Mouse (Mus musculus): ENCODE measurements around the gene Incenp. TPM values are rescaled to one million over a fixed set of nuclear protein-coding genes. Genes with fewer than 3 reads are reported as not detected.
"Not testable (repeated sequence)": the region's sequence is repeated elsewhere in the genome, so short reads cannot be mapped to it uniquely, and the experiment has no call there.

Incenp gene
- polyA plus RNA-seq, 1 experiment from 2014 or later, result 21.7 TPM

GRCm38 (mm10) chr19:9938156-9938823 is 38.9 kb upstream of the Incenp start:
- H3K27me3 ChIP-seq (ENCODE audit: control insufficient read depth, insufficient read depth, low read length), result no peaks in the 10 kb centered on the region
- no peak overlapping the region for H3K4me3 ChIP-seq (replicated peaks; ENCODE audit: low read depth, low read length)
- H3K9ac ChIP-seq (replicated peaks; ENCODE audit: low read length), result no peak overlapping the region
- ATAC-seq (ENCODE audit: low FRiP score, low TSS enrichment), result no peak
- no peak for DNase-seq
- no peaks in the 10 kb centered on the region for H3K36me3 ChIP-seq (ENCODE audit: control insufficient read depth, insufficient read depth, low read length)
- no peak overlapping the region for H3K27ac ChIP-seq (replicated peaks; ENCODE audit: low read depth, low read length)
- no peaks in the 10 kb centered on the region for H3K9me3 ChIP-seq (ENCODE audit: control insufficient read depth, low read length)
- no peak overlapping the region for H3K4me2 ChIP-seq (ENCODE audit: low read length)
- no peaks in the 10 kb centered on the region for H3K4me1 ChIP-seq (ENCODE audit: control insufficient read depth, insufficient read depth, low read length)
- 83% methylated on average over 6 of the region's 6 CpGs for WGBS

GRCm38 (mm10) chr19:9937428-9937827 is 38.1 kb upstream of the Incenp start:
- Histone ChIP-seq H3K4me2 (ENCODE audit: low read length) (no peak overlapping the region), H3K27ac (replicated peaks; ENCODE audit: low read depth, low read length) (no peak overlapping the region), H3K27me3 (ENCODE audit: control insufficient read depth, insufficient read depth, low read length) (no peaks in the 10 kb centered on the region), H3K36me3 (ENCODE audit: control insufficient read depth, insufficient read depth, low read length) (no peaks in the 10 kb centered on the region), H3K4me1 (ENCODE audit: control insufficient read depth, insufficient read depth, low read length) (no peaks in the 10 kb centered on the region), H3K9ac (replicated peaks; ENCODE audit: low read length) (no peak overlapping the region), H3K4me3 (replicated peaks; ENCODE audit: low read depth, low read length) (no peak overlapping the region), H3K9me3 (ENCODE audit: control insufficient read depth, low read length) (no peaks in the 10 kb centered on the region)
- DNase-seq, result no peak
- ATAC-seq (ENCODE audit: low FRiP score, low TSS enrichment), result no peak
- 65% methylated on average over 5 of the region's 5 CpGs for WGBS

- 85% methylated on average over 5 of the region's 5 CpGs for WGBS
- H3K27ac ChIP-seq (replicated peaks; ENCODE audit: low read depth, low read length), result no peak overlapping the region
- ATAC-seq (ENCODE audit: low FRiP score, low TSS enrichment), result no peak
Measured at GRCm38 (mm10) chr19:9936579-9936978, 37.2 kb upstream of the Incenp start.

GRCm38 (mm10) chr19:9933908-9934307 is 34.6 kb upstream of the Incenp start:
- Histone ChIP-seq H3K4me2 (ENCODE audit: low read length) (no peak overlapping the region), H3K4me3 (replicated peaks; ENCODE audit: low read depth, low read length) (no peak overlapping the region), H3K4me1 (ENCODE audit: control insufficient read depth, insufficient read depth, low read length) (no peaks in the 10 kb centered on the region), H3K36me3 (ENCODE audit: control insufficient read depth, insufficient read depth, low read length) (no peaks in the 10 kb centered on the region), H3K9ac (replicated peaks; ENCODE audit: low read length) (no peak overlapping the region), H3K9me3 (ENCODE audit: control insufficient read depth, low read length) (no peaks in the 10 kb centered on the region), H3K27me3 (ENCODE audit: control insufficient read depth, insufficient read depth, low read length) (no peaks in the 10 kb centered on the region), H3K27ac (replicated peaks; ENCODE audit: low read depth, low read length) (no peak overlapping the region)
- 67% methylated on average over 2 of the region's 2 CpGs for WGBS
- ATAC-seq (ENCODE audit: low FRiP score, low TSS enrichment) (no peak), DNase-seq (no peak)

More at GRCm38 (mm10) chr19:9936579-9936978, 37.2 kb upstream of the Incenp start:
- Histone ChIP-seq H3K36me3 (ENCODE audit: control insufficient read depth, insufficient read depth, low read length) (no peaks in the 10 kb centered on the region), H3K4me1 (ENCODE audit: control insufficient read depth, insufficient read depth, low read length) (no peaks in the 10 kb centered on the region), H3K9ac (replicated peaks; ENCODE audit: low read length) (no peak overlapping the region), H3K4me2 (ENCODE audit: low read length) (no peak overlapping the region), H3K9me3 (ENCODE audit: control insufficient read depth, low read length) (no peaks in the 10 kb centered on the region), H3K4me3 (replicated peaks; ENCODE audit: low read depth, low read length) (no peak overlapping the region), H3K27me3 (ENCODE audit: control insufficient read depth, insufficient read depth, low read length) (no peaks in the 10 kb centered on the region)
- no peak for DNase-seq

- H3K36me3 ChIP-seq (ENCODE audit: control insufficient read depth, insufficient read depth, low read length); H3K9ac ChIP-seq (replicated peaks; ENCODE audit: low read length); H3K27ac ChIP-seq (replicated peaks; ENCODE audit: low read depth, low read length); ATAC-seq (ENCODE audit: low FRiP score, low TSS enrichment); H3K4me1 ChIP-seq (ENCODE audit: control insufficient read depth, insufficient read depth, low read length); DNase-seq; H3K4me2 ChIP-seq (ENCODE audit: low read length); H3K9me3 ChIP-seq (ENCODE audit: control insufficient read depth, low read length); H3K4me3 ChIP-seq (replicated peaks; ENCODE audit: low read depth, low read length); H3K27me3 ChIP-seq (ENCODE audit: control insufficient read depth, insufficient read depth, low read length): not testable (repeated sequence)
- WGBS, result 88% methylated on average over 2 of the region's 2 CpGs
Measured at GRCm38 (mm10) chr19:9931167-9931607, 31.8 kb upstream of the Incenp start.

GRCm38 (mm10) chr19:9928089-9928488 is 28.7 kb upstream of the Incenp start:
- no peak for DNase-seq
- no peak overlapping the region for H3K9ac ChIP-seq (replicated peaks; ENCODE audit: low read length)
- H3K4me1 ChIP-seq (ENCODE audit: control insufficient read depth, insufficient read depth, low read length), result no peaks in the 10 kb centered on the region
- H3K36me3 ChIP-seq (ENCODE audit: control insufficient read depth, insufficient read depth, low read length), result no peaks in the 10 kb centered on the region
- no peak overlapping the region for H3K4me3 ChIP-seq (replicated peaks; ENCODE audit: low read depth, low read length)
- ATAC-seq (ENCODE audit: low FRiP score, low TSS enrichment), result no peak
- H3K9me3 ChIP-seq (ENCODE audit: control insufficient read depth, low read length), result no peaks in the 10 kb centered on the region
- 82% methylated on average over 9 of the region's 9 CpGs for WGBS
- no peak overlapping the region for H3K27ac ChIP-seq (replicated peaks; ENCODE audit: low read depth, low read length)
- H3K4me2 ChIP-seq (ENCODE audit: low read length), result no peak overlapping the region
- H3K27me3 ChIP-seq (ENCODE audit: control insufficient read depth, insufficient read depth, low read length), result no peaks in the 10 kb centered on the region

- no peaks in the 10 kb centered on the region for H3K36me3 ChIP-seq (ENCODE audit: control insufficient read depth, insufficient read depth, low read length)
- H3K4me3 ChIP-seq (replicated peaks; ENCODE audit: low read depth, low read length), result no peak overlapping the region
- H3K27ac ChIP-seq (replicated peaks; ENCODE audit: low read depth, low read length), result no peak overlapping the region
- peaks cover 9% of the 10 kb centered on the region for H3K4me1 ChIP-seq (ENCODE audit: control insufficient read depth, insufficient read depth, low read length)
- H3K4me2 ChIP-seq (ENCODE audit: low read length), result no peak overlapping the region
- ATAC-seq (ENCODE audit: low FRiP score, low TSS enrichment), result no peak
- H3K9me3 ChIP-seq (ENCODE audit: control insufficient read depth, low read length), result no peaks in the 10 kb centered on the region
- H3K9ac ChIP-seq (replicated peaks; ENCODE audit: low read length), result no peak overlapping the region
- WGBS, result 82% methylated on average over 8 of the region's 8 CpGs
- H3K27me3 ChIP-seq (ENCODE audit: control insufficient read depth, insufficient read depth, low read length), result no peaks in the 10 kb centered on the region
- no peak for DNase-seq
Measured at GRCm38 (mm10) chr19:9924769-9925272, 25.5 kb upstream of the Incenp start.

GRCm38 (mm10) chr19:9924034-9924768 is 24.9 kb upstream of the Incenp start:
- Histone ChIP-seq H3K9me3 (ENCODE audit: control insufficient read depth, low read length) (no peaks in the 10 kb centered on the region), H3K9ac (replicated peaks; ENCODE audit: low read length) (no peak overlapping the region), H3K27ac (replicated peaks; ENCODE audit: low read depth, low read length) (no peak overlapping the region), H3K27me3 (ENCODE audit: control insufficient read depth, insufficient read depth, low read length) (no peaks in the 10 kb centered on the region), H3K4me1 (ENCODE audit: control insufficient read depth, insufficient read depth, low read length) (peaks cover 9% of the 10 kb centered on the region), H3K4me3 (replicated peaks; ENCODE audit: low read depth, low read length) (no peak overlapping the region), H3K4me2 (ENCODE audit: low read length) (no peak overlapping the region), H3K36me3 (ENCODE audit: control insufficient read depth, insufficient read depth, low read length) (no peaks in the 10 kb centered on the region)
- DNase-seq, result no peak
- 65% methylated on average over 13 of the region's 13 CpGs for WGBS
- no peak for ATAC-seq (ENCODE audit: low FRiP score, low TSS enrichment)

GRCm38 (mm10) chr19:9923048-9923447 is 23.7 kb upstream of the Incenp start:
- no peak for DNase-seq
- H3K4me3 ChIP-seq (replicated peaks; ENCODE audit: low read depth, low read length), result no peak overlapping the region
- H3K27ac ChIP-seq (replicated peaks; ENCODE audit: low read depth, low read length), result no peak overlapping the region
- H3K9me3 ChIP-seq (ENCODE audit: control insufficient read depth, low read length), result no peaks in the 10 kb centered on the region
- peaks cover 9% of the 10 kb centered on the region for H3K4me1 ChIP-seq (ENCODE audit: control insufficient read depth, insufficient read depth, low read length)
- no peaks in the 10 kb centered on the region for H3K36me3 ChIP-seq (ENCODE audit: control insufficient read depth, insufficient read depth, low read length)
- no peak overlapping the region for H3K4me2 ChIP-seq (ENCODE audit: low read length)
- H3K27me3 ChIP-seq (ENCODE audit: control insufficient read depth, insufficient read depth, low read length), result no peaks in the 10 kb centered on the region
- H3K9ac ChIP-seq (replicated peaks; ENCODE audit: low read length), result no peak overlapping the region
- no peak for ATAC-seq (ENCODE audit: low FRiP score, low TSS enrichment)

Data from midbrain, embryonic 14.5 days (tissue).